Mouse (Mus musculus) intestine, postnatal 0 days (tissue): ENCODE measurements around the gene Slc16a10. TPM values are rescaled to one million over a fixed set of nuclear protein-coding genes. Genes with fewer than 3 reads are reported as not detected.
"Not testable (repeated sequence)": the region's sequence is repeated elsewhere in the genome, so short reads cannot be mapped to it uniquely, and the experiment has no call there.

Experiments
- ATAC-seq: fragments of 200-750 bp; cut with Nextera tagmentation; 2 replicates; pipeline ENCODE4 v1.8.0; 2017; ENCODE audit warnings: mild to moderate bottlenecking, moderate TSS enrichment, moderate library complexity
- H3K27ac ChIP-seq: fragments of 300-500 bp; sonication (generic); 2 replicates; pipeline ENCODE4 v1.5.1; 2014; ENCODE audit warnings: mild to moderate bottlenecking, low read depth, low read length, moderate library complexity
- H3K27me3 ChIP-seq: fragments of 300-500 bp; sonication (generic); replicated peaks from 2 replicates; pipeline ENCODE4 v1.6.1; 2014; ENCODE audit warnings: low read length, mixed read lengths; ENCODE audit not compliant: control insufficient read depth, insufficient read depth
- H3K36me3 ChIP-seq: fragments of 300-500 bp; sonication (generic); 2 replicates; pipeline ENCODE4 v1.6.1; 2014; ENCODE audit warnings: mild to moderate bottlenecking, moderate library complexity; ENCODE audit not compliant: control insufficient read depth, insufficient read depth
- H3K4me1 ChIP-seq: fragments of 300-500 bp; sonication (generic); replicated peaks from 2 replicates; pipeline ENCODE4 v1.6.1; 2014; ENCODE audit warnings: antibody characterized with exemption, low read length, mixed read lengths; ENCODE audit not compliant: control insufficient read depth, insufficient read depth
- H3K4me2 ChIP-seq: fragments of 300-500 bp; sonication (generic); replicated peaks from 2 replicates; pipeline ENCODE4 v1.6.1; 2014; ENCODE audit warnings: low read depth, mild to moderate bottlenecking, moderate library complexity
- H3K4me3 ChIP-seq: fragments of 300-500 bp; sonication (generic); 2 replicates; pipeline ENCODE4 v1.5.1; 2014; ENCODE audit warnings: low read depth, low read length
- H3K9ac ChIP-seq: fragments of 300-500 bp; sonication (generic); 2 replicates; pipeline ENCODE4 v1.6.1; 2014; ENCODE audit warnings: mild to moderate bottlenecking, low read depth, low read length
- H3K9me3 ChIP-seq: fragments of 300-500 bp; sonication (generic); 2 replicates; pipeline ENCODE4 v1.6.1; 2016; ENCODE audit warnings: mixed run types; ENCODE audit not compliant: control insufficient read depth
- CTCF ChIP-seq: sonication (generic); IDR thresholded peaks from 2 replicates; pipeline ENCODE4 v1.5.1; 2016; ENCODE audit warnings: low read depth, mild to moderate bottlenecking, control low read depth, antibody characterized with exemption, moderate library complexity
- WGBS: fragments of 180-500 bp; shearing (Covaris S2); extraction: QIAGEN DNeasy Blood & Tissue Kit; methylation state at CpG from one replicate; pipeline ENCODE4 v1.1.7; 2014; 5-methylcytosine and 5-hydroxymethylcytosine counted together
- polyA plus RNA-seq: library from polyadenylated mRNA; unstranded; fragments of >200 nt; fragmentation: Nextera tagmentation; extraction: Ambion mirVana; gene quantifications from 2 replicates; pipeline ENCODE4 v1.2.1, GENCODE M21; 2015

The Slc16a10 gene
- polyA plus RNA-seq, 1 experiment from 2014 or later, result 57.5 TPM

DNA sequence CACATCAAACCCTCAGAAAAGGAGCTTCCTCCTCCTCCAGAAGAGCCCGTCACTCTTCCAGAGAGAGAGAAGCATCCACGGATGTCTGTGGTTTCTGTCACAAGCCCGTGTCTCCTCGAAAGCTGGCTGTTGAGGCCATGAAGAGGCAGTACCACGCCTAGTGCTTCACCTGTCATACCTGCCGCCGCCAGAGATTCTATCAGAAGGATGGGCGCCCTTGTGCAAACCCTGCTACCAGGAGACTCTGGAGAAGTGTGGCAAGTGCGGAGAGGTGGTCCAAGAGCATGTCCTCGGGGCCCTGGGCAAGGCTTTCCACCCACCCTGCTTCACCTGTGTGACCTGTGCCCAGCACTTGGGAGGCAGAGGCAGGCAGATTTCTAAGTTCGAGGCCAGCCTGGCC is 132.5 kb downstream of the Slc16a10 start:
- H3K4me3 ChIP-seq, result no peak overlapping the region
- H3K27ac ChIP-seq, result no peak overlapping the region
- no peaks in the 10 kb centered on the region for H3K4me1 ChIP-seq
- no peaks in the 10 kb centered on the region for H3K9me3 ChIP-seq
- ATAC-seq, result no peak
- WGBS, result 84% methylated on average over 11 of the region's 11 CpGs
- H3K9ac ChIP-seq, result no peak overlapping the region
- H3K4me2 ChIP-seq, result no peak overlapping the region
- no peaks in the 10 kb centered on the region for H3K36me3 ChIP-seq
- no peak for TF ChIP-seq CTCF
- H3K27me3 ChIP-seq, result no peaks in the 10 kb centered on the region

DNA sequence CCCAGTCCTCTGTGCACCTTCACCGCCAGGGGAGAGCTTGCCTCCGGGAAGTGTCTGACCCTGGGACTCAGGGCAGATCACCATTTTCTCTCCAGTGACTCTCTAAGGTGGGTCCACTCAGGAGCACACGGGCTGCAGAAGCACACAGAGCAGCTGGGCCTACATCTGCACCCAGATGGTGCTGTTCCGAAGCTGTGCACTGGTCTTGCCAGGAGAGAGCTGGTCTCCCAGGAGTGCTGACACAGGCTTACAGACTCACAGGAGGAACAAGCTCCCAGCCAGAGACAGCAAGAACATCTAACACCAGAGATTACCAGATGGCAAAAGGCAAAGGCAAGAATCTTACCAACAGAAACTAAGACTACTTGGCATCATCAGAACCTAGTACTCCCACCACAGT is 133.2 kb downstream of the Slc16a10 start:
- H3K4me2 ChIP-seq, ATAC-seq, H3K27me3 ChIP-seq, H3K36me3 ChIP-seq, H3K9me3 ChIP-seq, H3K9ac ChIP-seq, H3K4me3 ChIP-seq, H3K27ac ChIP-seq, H3K4me1 ChIP-seq: not testable (repeated sequence)
- 68% methylated on average over 4 of the region's 4 CpGs for WGBS

DNA sequence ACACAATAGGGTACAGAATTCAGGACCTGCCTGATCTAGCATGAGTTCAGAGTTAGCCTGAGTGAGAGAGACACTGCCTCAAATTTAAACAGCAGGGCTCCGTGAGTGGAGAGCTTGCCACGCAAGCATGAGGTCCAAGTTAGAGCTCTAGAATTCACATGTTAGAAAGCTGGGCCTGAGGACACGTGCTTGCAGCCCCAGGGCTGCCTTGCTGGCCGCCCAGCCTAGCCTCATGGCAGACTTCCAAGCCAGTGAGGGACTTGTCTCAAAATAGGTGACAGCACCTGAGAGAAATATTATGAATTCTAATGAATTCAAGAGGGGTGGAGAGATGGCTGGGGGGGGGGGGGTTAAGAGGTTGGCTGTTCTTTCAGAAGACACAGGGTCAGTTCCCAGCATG is 134.1 kb downstream of the Slc16a10 start:
- H3K4me2 ChIP-seq, result no peak overlapping the region
- no peak for TF ChIP-seq CTCF
- H3K36me3 ChIP-seq, result no peaks in the 10 kb centered on the region
- no peak overlapping the region for H3K9ac ChIP-seq
- no peaks in the 10 kb centered on the region for H3K9me3 ChIP-seq
- no peak for ATAC-seq
- no peaks in the 10 kb centered on the region for H3K4me1 ChIP-seq
- no peak overlapping the region for H3K4me3 ChIP-seq
- no peaks in the 10 kb centered on the region for H3K27me3 ChIP-seq
- no peak overlapping the region for H3K27ac ChIP-seq
- 88% methylated on average over 4 of the region's 4 CpGs for WGBS

DNA sequence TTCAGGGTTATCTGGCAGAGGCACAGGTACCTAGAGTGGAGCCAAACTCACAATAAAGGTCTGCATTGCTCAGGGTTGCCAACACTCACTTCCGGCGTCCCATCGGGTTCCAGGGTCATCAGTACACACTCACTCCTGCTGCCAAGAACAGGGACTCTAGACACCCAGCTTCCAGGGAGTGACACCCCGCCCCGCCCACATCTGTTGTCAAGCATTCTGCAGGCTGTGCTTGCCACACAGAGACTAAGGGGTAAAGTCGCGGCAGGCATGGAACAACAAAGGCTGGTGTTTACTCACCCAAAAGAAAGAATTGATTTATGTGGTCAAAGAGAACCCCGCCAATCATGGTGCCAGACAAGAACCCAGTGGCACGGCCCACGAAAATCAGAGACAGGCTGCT is 135.1 kb downstream of the Slc16a10 start:
- H3K9me3 ChIP-seq, result no peaks in the 10 kb centered on the region
- no peak overlapping the region for H3K4me3 ChIP-seq
- TF ChIP-seq CTCF, result no peak
- no peaks in the 10 kb centered on the region for H3K36me3 ChIP-seq
- no peaks in the 10 kb centered on the region for H3K4me1 ChIP-seq
- H3K27ac ChIP-seq, result no peak overlapping the region
- H3K27me3 ChIP-seq, result no peaks in the 10 kb centered on the region
- WGBS, result 57% methylated on average over 10 of the region's 10 CpGs
- ATAC-seq, result peak; percentile 31; the same call in 1 of the 2 replicates
- no peak overlapping the region for H3K9ac ChIP-seq
- H3K4me2 ChIP-seq, result no peak overlapping the region

DNA sequence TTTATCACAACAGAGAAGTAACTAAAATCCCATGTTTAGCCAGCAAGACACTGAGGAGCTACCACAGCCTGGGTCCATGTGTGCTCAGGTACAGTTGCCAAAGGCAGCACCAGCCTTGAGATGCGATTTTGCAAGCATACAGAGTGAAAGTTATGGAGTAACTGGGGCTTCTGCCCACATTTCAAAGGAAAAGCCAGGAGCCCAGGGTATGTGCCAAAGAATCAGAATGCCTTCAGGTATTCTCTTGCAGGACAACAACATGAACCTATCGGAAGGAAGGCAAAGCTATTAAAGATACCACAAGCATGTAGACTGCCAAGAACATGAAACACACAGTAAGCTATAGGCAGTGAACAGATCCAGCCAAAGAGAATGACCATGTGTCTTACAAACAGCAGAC is 141.3 kb downstream of the Slc16a10 start:
- H3K9me3 ChIP-seq, result no peaks in the 10 kb centered on the region
- no peaks in the 10 kb centered on the region for H3K27me3 ChIP-seq
- TF ChIP-seq CTCF, result no peak
- no peak overlapping the region for H3K4me2 ChIP-seq
- H3K9ac ChIP-seq, result no peak overlapping the region
- H3K4me1 ChIP-seq, result no peaks in the 10 kb centered on the region
- no peaks in the 10 kb centered on the region for H3K36me3 ChIP-seq
- no peak overlapping the region for H3K27ac ChIP-seq
- WGBS, result 91% methylated on average over 2 of the region's 2 CpGs
- no peak for ATAC-seq
- H3K4me3 ChIP-seq, result no peak overlapping the region

DNA sequence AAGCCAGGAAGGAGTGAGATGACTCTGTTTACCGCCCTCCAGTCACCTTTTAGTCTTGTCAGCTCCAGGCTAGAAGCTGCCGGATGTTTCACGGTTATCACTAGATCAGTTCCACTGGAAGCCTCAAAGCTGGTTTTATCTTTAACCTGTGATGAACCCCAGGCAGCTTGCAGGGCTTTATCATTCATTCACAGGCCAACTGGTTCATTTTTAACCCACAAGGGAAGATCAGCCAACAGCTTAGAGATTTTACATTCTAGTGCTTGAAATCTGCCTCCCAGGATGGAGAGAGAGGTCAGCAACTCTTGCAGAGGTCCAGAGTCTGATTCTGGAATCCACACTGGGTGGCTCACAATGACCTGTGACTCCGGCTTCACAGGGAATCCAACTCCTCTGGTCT is 150.9 kb downstream of the Slc16a10 start:
- Histone ChIP-seq H3K9ac (no peak overlapping the region), H3K27me3 (no peaks in the 10 kb centered on the region), H3K36me3 (no peaks in the 10 kb centered on the region), H3K27ac (no peak overlapping the region), H3K4me3 (no peak overlapping the region), H3K9me3 (no peaks in the 10 kb centered on the region), H3K4me2 (no peak overlapping the region), H3K4me1 (no peaks in the 10 kb centered on the region)
- ATAC-seq, result no peak
- WGBS, result 25% methylated on average over 4 of the region's 4 CpGs
- no peak for TF ChIP-seq CTCF

DNA sequence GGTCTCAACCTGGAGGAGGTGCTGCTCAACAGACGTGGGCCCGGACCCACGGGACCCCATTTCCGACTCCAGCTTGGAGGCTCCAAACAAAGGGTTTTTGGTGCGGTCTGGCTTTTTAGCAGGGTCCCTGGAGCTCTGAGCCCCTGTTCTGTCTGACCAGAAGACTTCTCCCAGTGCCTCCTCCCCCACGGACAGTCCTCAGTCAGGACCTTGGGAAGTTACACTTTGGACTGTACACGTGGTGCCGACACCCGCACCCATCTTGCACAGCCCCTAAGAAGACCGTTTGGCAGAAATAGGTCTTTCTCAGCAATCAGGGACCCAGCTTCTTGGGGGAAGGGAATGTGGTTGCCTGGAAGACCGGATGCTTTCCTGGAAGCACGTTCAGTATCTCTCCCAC is 155.6 kb downstream of the Slc16a10 start, which contains the start of gene Mfsd4b5:
TSS of gene Mfsd4b5 (minus strand) at position 181 of the 400 bp plus-strand sequence.
- no peak for ATAC-seq
- WGBS, result 78% methylated on average over 12 of the region's 12 CpGs

More for the DNA sequence above, 155.6 kb downstream of the Slc16a10 start, which contains the start of gene Mfsd4b5:
- TF ChIP-seq CTCF, result no peak
- no peak within 1 kb of the TSS for H3K4me2 ChIP-seq
- H3K4me1 ChIP-seq, result no peaks in the 10 kb centered on the region
- no peaks in the 10 kb centered on the region for H3K9me3 ChIP-seq
- H3K27ac ChIP-seq, result no peak within 1 kb of the TSS
- no peaks in the 10 kb centered on the region for H3K36me3 ChIP-seq
- H3K9ac ChIP-seq, result no peak within 1 kb of the TSS
- H3K4me3 ChIP-seq, result no peak within 1 kb of the TSS
- no peaks in the 10 kb centered on the region for H3K27me3 ChIP-seq

Other genes with a start within 250 kb of the Slc16a10 start
- 1.7 and 1.9 TPM in 2 replicates for gene Mfsd4b4, start 243.0 kb downstream of the Slc16a10 start, polyA plus RNA-seq
- gene Mfsd4b2, start 215.3 kb downstream of the Slc16a10 start, polyA plus RNA-seq, result 2.4 and 2.9 TPM in 2 replicates
- 7.8 and 9.0 TPM in 2 replicates for gene Mfsd4b3, start 182.1 kb downstream of the Slc16a10 start, polyA plus RNA-seq
- 0.47 and 0.52 TPM in 2 replicates for gene Mfsd4b5, start 155.6 kb downstream of the Slc16a10 start, polyA plus RNA-seq
- 8.4 TPM in 2 replicates for gene Mfsd4b1, start 117.0 kb downstream of the Slc16a10 start, polyA plus RNA-seq
- 36.2 and 36.6 TPM in 2 replicates for gene Rpf2, start 104.8 kb upstream of the Slc16a10 start, polyA plus RNA-seq
- 50.7 and 64.3 TPM in 2 replicates for gene Gtf3c6, start 115.8 kb upstream of the Slc16a10 start, polyA plus RNA-seq
- gene Amd1, start 159.9 kb upstream of the Slc16a10 start, polyA plus RNA-seq, result 24.0 and 25.3 TPM in 2 replicates
- gene Cdk19, start 197.3 kb upstream of the Slc16a10 start, polyA plus RNA-seq, result 3.0 and 3.2 TPM in 2 replicates